Mouse (Mus musculus) urinary bladder, postnatal 4 days (tissue): Measurements from ENCODE around the gene Eif1ax.
"Not testable (repeated sequence)": the region's sequence is repeated elsewhere in the genome, so short reads cannot be mapped to it uniquely, and the experiment has no call there.

Experiments used
- DNase-seq, 2 experiments: peaks; one replicate each; pipeline ENCODE4 v3.0.0; 2021 to 2022; ENCODE audit warnings: low spot score in 2 of 2

The Eif1ax gene

DNA sequence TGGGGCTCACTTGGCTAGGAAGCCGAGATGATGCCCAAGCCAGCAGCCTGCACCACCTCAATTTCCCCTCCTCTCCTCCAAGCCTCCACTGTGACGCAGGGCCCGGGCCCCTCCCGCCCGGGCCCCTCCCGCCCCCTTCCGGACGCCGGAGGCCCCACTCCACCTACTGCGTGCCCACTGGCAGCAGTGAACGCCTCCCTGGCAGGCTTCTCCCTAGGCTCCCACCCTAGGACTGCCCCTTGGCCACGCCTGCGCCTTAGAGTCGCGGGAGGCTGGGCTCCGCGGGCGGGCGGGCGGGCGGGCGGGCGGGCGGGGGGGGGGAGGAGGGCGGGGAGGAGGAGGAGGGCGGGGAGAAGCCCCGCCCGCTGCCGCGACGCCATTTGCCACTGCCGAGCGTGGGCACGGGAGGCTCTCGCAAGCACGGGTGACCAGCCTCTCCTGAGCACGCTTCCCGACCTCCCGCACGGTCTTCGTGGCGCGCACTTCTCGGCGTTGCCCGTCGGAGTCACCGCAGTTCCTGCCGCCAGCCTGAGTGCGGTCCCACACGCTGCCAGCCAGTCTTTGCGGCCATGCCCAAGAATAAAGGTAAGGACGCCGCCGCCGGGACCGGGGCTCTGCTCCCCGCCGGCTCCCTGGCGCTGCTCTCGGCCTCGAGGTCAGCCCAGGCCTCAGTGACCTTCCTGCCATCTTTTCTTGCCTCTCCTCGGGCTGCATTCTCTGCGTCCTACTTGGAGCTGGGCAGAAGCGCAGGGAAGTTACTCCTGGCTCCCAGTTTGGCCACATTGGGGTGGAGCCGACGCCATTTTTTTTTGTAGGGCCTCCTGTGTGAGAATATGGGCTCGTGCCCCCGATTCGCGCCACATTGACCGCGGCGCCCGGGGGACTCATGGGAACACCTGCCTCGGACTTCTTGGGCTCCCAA lies at the start of gene Eif1ax:
TSS of gene Eif1ax (plus strand) at position 348 of the 922 bp plus-strand sequence.
- DNase-seq: peak; percentile 64 to 70

DNA sequence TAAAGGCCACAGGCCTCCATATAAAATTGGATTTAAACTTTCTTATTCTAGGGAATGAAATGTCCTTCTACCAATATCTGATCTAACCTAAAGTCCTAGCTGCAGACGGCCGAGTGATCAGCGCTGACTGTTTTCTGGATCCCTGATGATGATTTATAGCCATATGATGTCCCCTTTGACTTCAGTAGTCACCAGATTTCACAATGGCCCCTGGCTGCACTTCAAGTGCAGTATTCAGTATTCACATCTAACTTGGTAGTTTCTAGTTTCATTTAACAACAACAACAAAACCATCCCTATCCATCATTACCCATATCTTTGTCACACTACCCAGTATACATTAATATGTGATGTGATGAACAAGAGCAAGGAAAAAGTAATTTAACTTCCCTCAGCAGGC lies 7.5 kb upstream of the Eif1ax start:
- no peak for DNase-seq

DNA sequence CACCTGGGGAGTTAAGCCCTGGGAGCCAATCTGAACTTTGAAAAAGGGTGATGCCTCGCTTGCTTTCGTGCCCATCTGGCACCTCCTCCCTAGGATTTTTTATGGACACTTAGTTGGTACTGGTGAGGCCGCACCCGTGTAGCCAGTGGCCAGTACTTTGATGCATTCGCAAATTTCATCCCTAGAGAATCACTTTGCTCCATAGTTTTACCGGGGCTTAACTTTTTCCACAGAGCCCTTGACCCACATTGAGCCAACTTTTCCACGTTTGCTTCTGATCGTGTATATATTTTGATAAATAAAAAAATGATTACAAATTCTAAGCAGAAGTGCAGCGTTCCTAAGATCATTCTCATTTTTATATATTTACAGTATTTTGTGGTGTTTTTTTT lies 771 bp downstream of the Eif1ax start:
- DNase-seq: no peak

DNA sequence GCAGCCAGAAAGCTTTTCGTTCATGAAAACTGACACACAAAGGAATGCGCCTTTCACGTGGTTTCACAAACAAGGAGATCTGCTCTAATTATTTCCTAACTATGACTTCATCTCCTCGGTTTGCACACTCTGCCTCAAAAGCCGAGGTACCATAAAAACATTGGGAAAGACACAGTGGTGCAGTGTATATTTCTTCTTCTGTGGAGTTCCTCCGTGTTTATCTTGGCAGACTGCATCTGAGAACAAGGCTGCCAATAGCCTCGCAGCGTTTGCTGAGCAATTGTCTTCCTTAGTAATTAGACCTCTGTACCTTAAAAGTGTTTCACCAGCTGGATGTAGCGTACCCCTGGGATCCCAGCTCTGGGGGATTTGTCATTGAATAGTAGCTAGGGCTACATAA lies 15.1 kb downstream of the Eif1ax start:
- DNase-seq: no peak

DNA sequence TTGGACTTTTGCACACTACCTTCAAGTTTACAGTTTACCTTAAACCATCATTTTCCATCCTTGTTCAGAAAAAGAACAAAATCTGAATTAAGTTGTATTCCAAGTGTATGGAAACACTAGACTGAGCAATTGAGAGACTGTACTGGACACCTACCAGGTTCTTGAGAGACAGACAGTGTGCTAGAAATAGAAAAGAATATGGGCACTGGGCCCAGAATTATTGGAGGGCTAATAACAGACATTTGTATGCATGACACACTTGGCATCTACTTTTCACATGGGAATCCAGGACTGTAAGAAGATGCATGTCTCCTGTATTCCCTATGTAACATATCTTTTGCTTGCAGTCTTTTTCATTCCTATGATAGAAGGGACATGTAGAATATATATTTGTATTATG lies 17.0 kb downstream of the Eif1ax start:
- no peak for DNase-seq

DNA sequence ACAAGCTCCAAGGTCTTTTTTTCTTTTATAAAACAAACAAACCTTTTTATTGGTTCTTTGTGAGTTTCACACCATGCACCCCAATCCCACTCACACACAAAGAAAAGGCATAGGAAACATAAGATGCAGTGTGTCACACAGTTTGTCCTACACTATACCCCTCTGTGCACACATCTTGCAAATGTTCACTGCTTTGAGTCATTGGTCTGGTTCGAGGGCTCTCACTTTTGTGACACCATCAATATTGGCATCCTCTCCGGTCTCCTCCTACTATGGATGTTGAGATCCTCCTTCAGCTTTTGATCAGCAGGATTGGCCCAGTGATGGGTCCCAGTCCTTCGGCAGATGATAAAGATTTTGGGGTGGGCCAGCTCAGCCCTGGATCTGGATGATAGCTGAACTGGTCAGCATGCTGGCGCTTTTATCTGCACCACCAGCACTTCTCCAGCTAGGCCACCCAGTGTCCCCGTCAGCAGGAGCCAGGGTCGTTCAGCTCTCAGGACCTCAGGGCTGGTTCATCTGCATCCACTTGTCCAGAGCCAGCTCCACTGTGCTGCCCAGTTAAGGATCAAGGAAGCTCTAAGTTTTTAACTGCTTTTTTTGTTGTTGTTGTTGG lies 18.5 kb downstream of the Eif1ax start:
- no peak for DNase-seq

DNA sequence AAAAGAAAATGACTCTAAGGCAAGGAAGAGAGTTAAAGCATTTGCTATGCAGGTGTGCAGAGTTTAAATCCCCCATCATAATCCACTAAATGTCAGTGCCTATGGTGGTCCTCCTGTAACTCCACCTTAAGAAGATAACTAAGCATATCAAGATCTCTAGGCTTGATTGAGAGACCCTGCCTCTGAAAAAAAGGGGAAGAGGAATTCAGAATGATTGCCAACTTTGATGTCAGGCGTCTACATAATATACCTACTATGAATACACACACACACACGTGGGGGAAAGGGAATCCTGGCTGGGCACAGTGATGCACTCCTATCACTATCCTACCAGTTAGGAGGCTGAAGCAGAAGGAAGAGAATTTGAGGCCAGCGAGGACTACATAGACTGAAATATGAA lies 19.3 kb downstream of the Eif1ax start:
- DNase-seq: no peak

DNA sequence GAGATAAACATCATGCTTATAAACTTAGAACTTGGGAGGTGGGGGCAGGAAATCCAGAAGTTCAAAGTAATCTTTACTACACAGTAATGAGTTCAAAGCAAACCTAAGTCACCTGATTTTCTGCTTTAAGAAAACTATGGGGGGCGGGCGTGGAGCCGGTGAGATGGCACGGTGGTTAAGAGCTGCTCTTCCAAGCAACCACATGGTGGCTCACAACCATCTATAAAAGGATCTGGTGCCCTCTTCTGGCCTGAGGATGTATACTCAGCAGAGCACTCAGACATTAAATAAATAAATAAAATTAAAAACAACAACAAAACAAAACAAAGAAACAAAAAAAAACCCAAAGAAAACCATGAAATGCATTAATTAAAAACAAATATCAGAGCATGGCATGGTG lies 37.3 kb downstream of the Eif1ax start:
- DNase-seq: no peak

DNA sequence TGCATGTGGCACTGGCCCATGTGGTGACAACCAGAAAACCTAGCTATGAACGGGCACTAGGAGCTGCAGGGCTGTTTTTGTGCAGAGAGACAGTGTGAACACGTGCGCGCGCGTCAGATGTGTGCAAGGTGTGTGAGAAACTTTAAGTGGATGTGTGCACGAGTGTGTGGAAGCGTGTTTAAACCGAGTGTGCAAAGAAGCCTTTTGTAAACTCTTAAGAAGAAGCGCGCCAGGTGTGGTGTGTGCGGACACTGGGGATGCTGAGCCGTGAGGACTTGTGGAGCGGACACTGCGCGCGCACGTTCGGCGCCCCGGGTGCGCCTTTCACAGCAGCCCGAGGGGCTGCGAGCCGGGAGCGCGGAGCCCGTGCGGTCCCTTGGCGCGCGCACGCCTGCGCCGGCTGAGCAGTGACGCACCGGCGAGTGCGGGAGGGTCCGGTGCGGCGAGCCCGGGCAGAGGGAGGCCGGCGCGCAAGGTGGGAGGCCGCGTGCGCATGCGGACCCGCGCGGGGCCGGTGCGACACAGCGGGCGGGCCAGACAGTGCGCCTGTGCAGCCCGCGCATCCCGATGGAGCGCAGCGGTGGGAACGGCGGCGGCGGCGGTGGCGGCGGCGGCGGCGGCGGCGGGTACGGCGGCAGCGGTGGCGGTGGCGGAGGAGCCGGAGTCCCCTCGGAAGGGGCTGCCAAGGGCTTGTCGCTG lies 42.3 kb downstream of the Eif1ax start, which contains the start of gene Map7d2:
TSS of gene Map7d2 (plus strand) at position 443 of the 699 bp plus-strand sequence.
- no peak for DNase-seq

DNA sequence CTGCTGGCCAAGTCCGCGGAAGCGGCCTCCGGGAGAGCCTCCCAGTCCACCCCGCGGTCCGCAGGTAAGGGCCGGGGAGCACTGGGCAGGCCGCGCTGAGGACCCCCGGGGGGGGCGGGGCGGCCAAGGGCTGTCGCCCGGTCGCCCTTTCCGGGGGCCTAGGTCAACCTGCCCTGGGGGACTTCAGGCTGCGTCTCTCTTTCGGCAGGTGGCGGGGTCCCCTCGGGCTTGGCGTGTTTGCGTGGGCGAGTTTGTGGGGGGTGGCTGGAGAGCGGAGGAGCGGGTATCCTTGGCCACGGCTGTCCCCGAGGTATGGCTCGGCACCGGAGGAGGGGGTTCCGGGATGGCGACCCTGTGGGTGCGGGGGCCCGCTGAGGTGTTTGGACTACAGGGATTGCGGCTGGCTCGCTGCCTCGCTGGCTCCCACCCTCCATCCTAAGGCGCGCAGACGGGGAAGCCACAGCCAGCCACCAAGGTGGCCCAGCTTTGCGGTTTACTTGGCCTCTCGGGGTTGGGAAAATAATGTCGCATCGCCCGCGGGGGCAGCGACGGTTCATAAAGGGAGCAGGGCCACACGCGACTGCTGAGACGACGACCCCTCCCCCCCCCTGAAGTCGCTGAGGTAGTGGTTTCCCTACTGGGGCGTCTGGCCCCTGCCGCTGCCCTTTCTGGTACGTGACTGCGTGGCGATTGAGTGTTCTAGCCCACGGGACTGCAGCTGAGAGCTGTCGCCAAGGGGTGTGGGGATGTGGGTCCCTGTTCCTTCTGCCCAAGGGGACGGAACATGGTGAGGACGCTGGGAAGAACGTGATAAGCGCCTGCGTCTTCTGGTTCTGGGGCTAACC lies 43.1 kb downstream of the Eif1ax start:
- peak in 1 of 2 experiments; percentile 60 for DNase-seq

DNA sequence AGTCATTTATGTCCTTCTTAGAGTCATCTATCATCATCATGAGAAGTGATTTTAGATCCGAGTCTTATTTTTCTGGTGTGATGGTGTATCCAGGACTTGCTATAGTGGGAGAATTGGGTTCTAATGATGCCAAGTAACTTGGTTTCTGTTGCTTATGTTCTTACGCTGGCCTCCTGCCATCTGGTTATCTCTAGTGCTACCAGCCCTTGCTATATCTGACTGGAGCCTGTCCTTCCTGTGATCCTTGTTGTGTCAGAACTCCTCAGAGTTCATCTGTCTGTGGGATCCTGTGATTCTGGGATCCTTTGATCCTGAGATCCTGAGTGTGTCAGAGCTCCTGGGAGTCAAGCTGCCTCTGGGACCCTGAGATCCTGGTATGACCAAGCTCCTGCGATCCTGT lies 58.5 kb downstream of the Eif1ax start:
- not testable (repeated sequence) for DNase-seq
